Mouse (Mus musculus): Measurements from ENCODE around the gene Trpv1. TPM values are rescaled to one million over a fixed set of nuclear protein-coding genes. Genes with fewer than 3 reads are reported as not detected.

Gene Trpv1
- not detected in 2 replicates for polyA plus RNA-seq (2014; fragmentation: Nextera tagmentation; extraction: Ambion mirVana)

- Histone ChIP-seq H3K4me3 (ENCODE audit: low read depth, low read length) (no peak within 1 kb of the TSS), H3K27ac (ENCODE audit: low read depth, low read length) (no peak within 1 kb of the TSS), H3K4me2 (no peak within 1 kb of the TSS), H3K9me3 (ENCODE audit: control insufficient read depth, low read length) (no peaks in the 10 kb centered on the region), H3K9ac (ENCODE audit: low read depth, low read length) (no peak within 1 kb of the TSS), H3K4me1 (replicated peaks; ENCODE audit: control insufficient read depth, insufficient read depth, low read length) (no peaks in the 10 kb centered on the region), H3K27me3 (replicated peaks; ENCODE audit: control insufficient read depth, insufficient read depth, low read length) (no peaks in the 10 kb centered on the region), H3K36me3 (ENCODE audit: control insufficient read depth, insufficient read depth, low read length) (no peaks in the 10 kb centered on the region)
- DNase-seq (ENCODE audit: low spot score) = no peak
- WGBS = 73% methylated on average over 5 of the region's 5 CpGs
- no peak for ATAC-seq (replicated peaks; ENCODE audit: low FRiP score)
These were observed at the start of gene Trpv1 for GRCm38 (mm10) chr11:73233992-73234391. Trpv1 (plus strand) TSS chr11:73234292.

- no peak overlapping the region for H3K9ac ChIP-seq (ENCODE audit: low read depth, low read length)
- H3K4me3 ChIP-seq (ENCODE audit: low read depth, low read length) = no peak overlapping the region
- no peaks in the 10 kb centered on the region for H3K9me3 ChIP-seq (ENCODE audit: control insufficient read depth, low read length)
- no peak overlapping the region for H3K4me2 ChIP-seq
- H3K36me3 ChIP-seq (ENCODE audit: control insufficient read depth, insufficient read depth, low read length) = peaks cover 5% of the 10 kb centered on the region; the same call in 1 of the 2 replicates
- H3K27me3 ChIP-seq (replicated peaks; ENCODE audit: control insufficient read depth, insufficient read depth, low read length) = no peaks in the 10 kb centered on the region
- ATAC-seq (replicated peaks; ENCODE audit: low FRiP score) (no peak), DNase-seq (ENCODE audit: low spot score) (no peak)
- WGBS = 75% methylated on average over 10 of the region's 10 CpGs
- no peaks in the 10 kb centered on the region for H3K4me1 ChIP-seq (replicated peaks; ENCODE audit: control insufficient read depth, insufficient read depth, low read length)
- no peak overlapping the region for H3K27ac ChIP-seq (ENCODE audit: low read depth, low read length)
These were observed 48.0 kb upstream of the Trpv1 start for GRCm38 (mm10) chr11:73185872-73186615.

GRCm38 (mm10) chr11:73187231-73187630, 46.9 kb upstream of the Trpv1 start:
- ATAC-seq (replicated peaks; ENCODE audit: low FRiP score) (no peak), DNase-seq (ENCODE audit: low spot score) (no peak)
- no peaks in the 10 kb centered on the region for H3K9me3 ChIP-seq (ENCODE audit: control insufficient read depth, low read length)
- H3K9ac ChIP-seq (ENCODE audit: low read depth, low read length) = no peak overlapping the region
- H3K27me3 ChIP-seq (replicated peaks; ENCODE audit: control insufficient read depth, insufficient read depth, low read length) = no peaks in the 10 kb centered on the region
- no peak overlapping the region for H3K4me3 ChIP-seq (ENCODE audit: low read depth, low read length)
- H3K4me1 ChIP-seq (replicated peaks; ENCODE audit: control insufficient read depth, insufficient read depth, low read length) = no peaks in the 10 kb centered on the region
- no peak overlapping the region for H3K27ac ChIP-seq (ENCODE audit: low read depth, low read length)
- H3K4me2 ChIP-seq = no peak overlapping the region
- WGBS = 80% methylated on average over 6 of the region's 6 CpGs
- H3K36me3 ChIP-seq (ENCODE audit: control insufficient read depth, insufficient read depth, low read length) = peaks cover 5% of the 10 kb centered on the region; the same call in 1 of the 2 replicates

GRCm38 (mm10) chr11:73193047-73193446, 41.0 kb upstream of the Trpv1 start:
- DNase-seq (ENCODE audit: low spot score) (no peak), ATAC-seq (replicated peaks; ENCODE audit: low FRiP score) (no peak)
- Histone ChIP-seq H3K4me3 (ENCODE audit: low read depth, low read length) (no peak overlapping the region), H3K27me3 (replicated peaks; ENCODE audit: control insufficient read depth, insufficient read depth, low read length) (no peaks in the 10 kb centered on the region), H3K4me2 (no peak overlapping the region), H3K9ac (ENCODE audit: low read depth, low read length) (no peak overlapping the region), H3K36me3 (ENCODE audit: control insufficient read depth, insufficient read depth, low read length) (no peaks in the 10 kb centered on the region), H3K4me1 (replicated peaks; ENCODE audit: control insufficient read depth, insufficient read depth, low read length) (no peaks in the 10 kb centered on the region), H3K27ac (ENCODE audit: low read depth, low read length) (no peak overlapping the region), H3K9me3 (ENCODE audit: control insufficient read depth, low read length) (no peaks in the 10 kb centered on the region)
- WGBS = 57% methylated on average over 6 of the region's 6 CpGs

- H3K4me2 ChIP-seq = no peak overlapping the region
- no peaks in the 10 kb centered on the region for H3K27me3 ChIP-seq (replicated peaks; ENCODE audit: control insufficient read depth, insufficient read depth, low read length)
- H3K4me3 ChIP-seq (ENCODE audit: low read depth, low read length) = no peak overlapping the region
- ATAC-seq (replicated peaks; ENCODE audit: low FRiP score) = no peak
- no peaks in the 10 kb centered on the region for H3K36me3 ChIP-seq (ENCODE audit: control insufficient read depth, insufficient read depth, low read length)
- WGBS = 76% methylated on average over 2 of the region's 2 CpGs
- no peaks in the 10 kb centered on the region for H3K9me3 ChIP-seq (ENCODE audit: control insufficient read depth, low read length)
- H3K9ac ChIP-seq (ENCODE audit: low read depth, low read length) = no peak overlapping the region
- H3K4me1 ChIP-seq (replicated peaks; ENCODE audit: control insufficient read depth, insufficient read depth, low read length) = no peaks in the 10 kb centered on the region
- H3K27ac ChIP-seq (ENCODE audit: low read depth, low read length) = no peak overlapping the region
- no peak for DNase-seq (ENCODE audit: low spot score)
These were observed 39.6 kb upstream of the Trpv1 start for GRCm38 (mm10) chr11:73194444-73194843.

GRCm38 (mm10) chr11:73198190-73198589, 35.9 kb upstream of the Trpv1 start:
- no peaks in the 10 kb centered on the region for H3K27me3 ChIP-seq (replicated peaks; ENCODE audit: control insufficient read depth, insufficient read depth, low read length)
- DNase-seq (ENCODE audit: low spot score) (no peak), ATAC-seq (replicated peaks; ENCODE audit: low FRiP score) (no peak)
- H3K9me3 ChIP-seq (ENCODE audit: control insufficient read depth, low read length) = no peaks in the 10 kb centered on the region
- peak overlapping the region; percentile 76 for H3K9ac ChIP-seq (ENCODE audit: low read depth, low read length)
- no peak overlapping the region for H3K27ac ChIP-seq (ENCODE audit: low read depth, low read length)
- peak overlapping the region; percentile 65 for H3K4me3 ChIP-seq (ENCODE audit: low read depth, low read length)
- 3% methylated on average over 1 of the region's 1 CpGs for WGBS
- no peaks in the 10 kb centered on the region for H3K36me3 ChIP-seq (ENCODE audit: control insufficient read depth, insufficient read depth, low read length)
- peaks cover 5% of the 10 kb centered on the region for H3K4me1 ChIP-seq (replicated peaks; ENCODE audit: control insufficient read depth, insufficient read depth, low read length)
- peak overlapping the region; percentile 95 for H3K4me2 ChIP-seq

GRCm38 (mm10) chr11:73198603-73199229, 35.4 kb upstream of the Trpv1 start, which contains the start of gene Ctns:
Ctns (minus strand) TSS chr11:73199042.
- H3K36me3 ChIP-seq (ENCODE audit: control insufficient read depth, insufficient read depth, low read length) = no peaks in the 10 kb centered on the region
- H3K4me1 ChIP-seq (replicated peaks; ENCODE audit: control insufficient read depth, insufficient read depth, low read length) = peaks cover 5% of the 10 kb centered on the region
- no peaks in the 10 kb centered on the region for H3K27me3 ChIP-seq (replicated peaks; ENCODE audit: control insufficient read depth, insufficient read depth, low read length)
- H3K27ac ChIP-seq (ENCODE audit: low read depth, low read length) = peak within 1 kb of the TSS; percentile 28; the same call in 1 of the 2 replicates
- WGBS = 2% methylated on average over 22 of the region's 22 CpGs
- ATAC-seq (replicated peaks; ENCODE audit: low FRiP score) (peak; percentile 94), DNase-seq (ENCODE audit: low spot score) (no peak)
- H3K9ac ChIP-seq (ENCODE audit: low read depth, low read length) = peak within 1 kb of the TSS; percentile 76
- peak within 1 kb of the TSS; percentile 65 for H3K4me3 ChIP-seq (ENCODE audit: low read depth, low read length)
- H3K9me3 ChIP-seq (ENCODE audit: control insufficient read depth, low read length) = no peaks in the 10 kb centered on the region
- peak within 1 kb of the TSS; percentile 95 for H3K4me2 ChIP-seq

GRCm38 (mm10) chr11:73199230-73199712, 34.8 kb upstream of the Trpv1 start, which contains the start of gene Shpk:
Shpk (plus strand) TSS chr11:73199460.
- peak within 1 kb of the TSS; percentile 95 for H3K4me2 ChIP-seq
- ATAC-seq (replicated peaks; ENCODE audit: low FRiP score) (peak; percentile 95), DNase-seq (ENCODE audit: low spot score) (peak; percentile 91)
- no peaks in the 10 kb centered on the region for H3K9me3 ChIP-seq (ENCODE audit: control insufficient read depth, low read length)
- WGBS = under 1% methylated on average over 32 of the region's 32 CpGs
- peak within 1 kb of the TSS; percentile 28; the same call in 1 of the 2 replicates for H3K27ac ChIP-seq (ENCODE audit: low read depth, low read length)
- no peaks in the 10 kb centered on the region for H3K36me3 ChIP-seq (ENCODE audit: control insufficient read depth, insufficient read depth, low read length)
- H3K9ac ChIP-seq (ENCODE audit: low read depth, low read length) = peak within 1 kb of the TSS; percentile 76
- peak within 1 kb of the TSS; percentile 65 for H3K4me3 ChIP-seq (ENCODE audit: low read depth, low read length)
- peaks cover 5% of the 10 kb centered on the region for H3K4me1 ChIP-seq (replicated peaks; ENCODE audit: control insufficient read depth, insufficient read depth, low read length)
- no peaks in the 10 kb centered on the region for H3K27me3 ChIP-seq (replicated peaks; ENCODE audit: control insufficient read depth, insufficient read depth, low read length)

Measured in liver, embryonic 11.5 days (tissue).